Mouse (Mus musculus): Measurements from ENCODE around the gene Tmem132c. TPM values are rescaled to one million over a fixed set of nuclear protein-coding genes. Genes with fewer than 3 reads are reported as not detected.

Gene Tmem132c
- polyA plus RNA-seq, 1 experiment, result 0.20 TPM

DNA sequence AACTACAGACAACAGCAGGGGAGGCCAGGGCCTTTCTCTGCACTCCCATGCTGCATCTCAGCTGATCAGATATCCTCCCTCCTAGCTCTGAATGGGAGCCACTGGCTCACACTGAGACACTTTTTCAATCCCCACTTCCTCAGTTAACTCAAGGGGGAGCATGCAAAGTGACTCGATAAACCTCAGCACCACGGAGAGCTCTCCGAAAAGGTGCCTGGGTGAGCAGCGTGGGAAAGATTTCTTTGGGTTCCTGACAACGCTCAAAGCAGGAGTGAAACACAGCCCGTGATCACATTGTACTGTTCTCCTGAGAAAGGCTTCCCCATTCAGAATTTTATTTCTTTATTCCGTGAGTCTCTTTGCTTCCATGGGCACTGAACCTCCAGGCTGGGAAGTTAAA is 261.2 kb downstream of the Tmem132c start:
- Histone ChIP-seq H3K4me1 (ENCODE audit: control insufficient read depth, insufficient read depth, low read length) (no peaks in the 10 kb centered on the region), H3K36me3 (ENCODE audit: control insufficient read depth, insufficient read depth, low read length) (no peaks in the 10 kb centered on the region), H3K27ac (ENCODE audit: control insufficient read depth, insufficient read depth, low read depth, low read length) (no peak overlapping the region), H3K4me3 (ENCODE audit: control insufficient read depth, low read depth, low read length) (no peak overlapping the region), H3K27me3 (ENCODE audit: control insufficient read depth, insufficient read depth, low read length) (no peaks in the 10 kb centered on the region)
- no peak for TF ChIP-seq POLR2A (IDR thresholded peaks at IDR 0.05; ENCODE audit: control insufficient read depth, low read depth, low read length)
- TF ChIP-seq CTCF (IDR thresholded peaks at IDR 0.05; ENCODE audit: control insufficient read depth, insufficient read depth, insufficient replicate concordance, low read depth, low read length), result no peak

DNA sequence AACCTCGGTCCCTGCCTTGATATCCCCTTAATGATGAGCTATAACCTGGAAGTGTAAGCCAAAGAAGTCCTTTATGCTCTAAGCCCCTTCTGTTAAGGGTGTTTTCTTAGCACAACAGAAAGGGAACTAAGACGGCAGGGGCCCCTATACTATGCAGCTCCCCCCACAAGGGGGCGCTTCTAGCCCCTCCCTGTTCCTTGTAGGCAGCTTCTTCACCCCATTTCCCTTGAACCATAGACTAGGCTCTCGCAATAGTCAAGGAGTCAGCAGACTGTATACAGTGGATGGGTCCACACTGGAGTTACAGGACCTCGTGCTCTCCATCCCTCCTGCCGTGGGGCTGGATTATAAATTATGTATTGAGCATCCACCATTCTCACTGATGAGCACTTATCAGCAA is 264.1 kb downstream of the Tmem132c start:
- TF ChIP-seq POLR2A (IDR thresholded peaks at IDR 0.05; ENCODE audit: control insufficient read depth, low read depth, low read length) (no peak), CTCF (IDR thresholded peaks at IDR 0.05; ENCODE audit: control insufficient read depth, insufficient read depth, insufficient replicate concordance, low read depth, low read length) (peak; percentile 3; the same call in 1 of the 2 replicates)
- Histone ChIP-seq H3K4me3 (ENCODE audit: control insufficient read depth, low read depth, low read length) (no peak overlapping the region), H3K36me3 (ENCODE audit: control insufficient read depth, insufficient read depth, low read length) (no peaks in the 10 kb centered on the region), H3K4me1 (ENCODE audit: control insufficient read depth, insufficient read depth, low read length) (no peaks in the 10 kb centered on the region), H3K27me3 (ENCODE audit: control insufficient read depth, insufficient read depth, low read length) (no peaks in the 10 kb centered on the region), H3K27ac (ENCODE audit: control insufficient read depth, insufficient read depth, low read depth, low read length) (no peak overlapping the region)

DNA sequence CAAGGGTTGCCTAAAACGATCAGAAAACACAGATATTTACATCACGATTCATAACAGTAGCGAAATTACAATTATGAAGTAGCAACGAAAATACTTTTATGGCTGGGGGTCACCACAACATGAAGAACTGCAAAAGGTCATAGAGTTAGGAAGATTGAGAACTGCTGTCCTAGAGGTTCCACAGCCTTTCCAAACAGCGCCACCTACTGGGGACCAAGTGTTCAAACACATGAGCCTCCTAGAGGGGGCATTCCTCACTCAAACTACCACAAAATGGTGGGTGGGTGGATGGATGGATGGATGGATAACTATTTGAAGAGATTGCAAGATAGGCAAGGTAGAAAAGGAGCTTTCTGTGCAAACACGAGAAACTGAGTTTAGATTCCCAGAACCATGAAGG is 270.0 kb downstream of the Tmem132c start:
- no peak overlapping the region for H3K4me3 ChIP-seq (ENCODE audit: control insufficient read depth, low read depth, low read length)
- H3K4me1 ChIP-seq (ENCODE audit: control insufficient read depth, insufficient read depth, low read length), result no peaks in the 10 kb centered on the region
- no peak overlapping the region for H3K27ac ChIP-seq (ENCODE audit: control insufficient read depth, insufficient read depth, low read depth, low read length)
- TF ChIP-seq CTCF (IDR thresholded peaks at IDR 0.05; ENCODE audit: control insufficient read depth, insufficient read depth, insufficient replicate concordance, low read depth, low read length) (peak; percentile 51; the same call in 1 of the 2 replicates), POLR2A (IDR thresholded peaks at IDR 0.05; ENCODE audit: control insufficient read depth, low read depth, low read length) (no peak)
- no peaks in the 10 kb centered on the region for H3K36me3 ChIP-seq (ENCODE audit: control insufficient read depth, insufficient read depth, low read length)
- no peaks in the 10 kb centered on the region for H3K27me3 ChIP-seq (ENCODE audit: control insufficient read depth, insufficient read depth, low read length)

DNA sequence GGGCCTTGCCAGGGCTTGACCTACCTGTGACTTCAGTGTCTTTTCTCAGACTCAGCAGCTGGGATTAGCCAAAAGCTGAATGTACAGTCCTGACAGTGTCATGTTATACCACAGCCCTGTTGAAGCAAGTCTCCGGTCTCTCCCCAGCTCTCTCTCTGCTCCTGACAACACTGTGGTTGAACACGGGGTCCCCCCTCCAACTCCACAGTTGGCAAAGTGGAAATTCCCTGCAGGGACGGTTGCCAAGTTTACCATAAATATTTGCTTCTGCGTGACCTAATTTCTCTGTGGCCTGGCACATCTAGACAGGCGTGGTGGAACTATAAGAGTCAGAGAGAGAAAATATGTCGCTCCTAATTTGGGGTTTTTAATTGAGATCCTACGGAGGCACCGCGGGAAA is 274.4 kb downstream of the Tmem132c start:
- no peaks in the 10 kb centered on the region for H3K27me3 ChIP-seq (ENCODE audit: control insufficient read depth, insufficient read depth, low read length)
- no peak overlapping the region for H3K27ac ChIP-seq (ENCODE audit: control insufficient read depth, insufficient read depth, low read depth, low read length)
- no peak overlapping the region for H3K4me3 ChIP-seq (ENCODE audit: control insufficient read depth, low read depth, low read length)
- TF ChIP-seq CTCF (IDR thresholded peaks at IDR 0.05; ENCODE audit: control insufficient read depth, insufficient read depth, insufficient replicate concordance, low read depth, low read length) (no peak), POLR2A (IDR thresholded peaks at IDR 0.05; ENCODE audit: control insufficient read depth, low read depth, low read length) (no peak)
- H3K4me1 ChIP-seq (ENCODE audit: control insufficient read depth, insufficient read depth, low read length), result no peaks in the 10 kb centered on the region
- no peaks in the 10 kb centered on the region for H3K36me3 ChIP-seq (ENCODE audit: control insufficient read depth, insufficient read depth, low read length)

DNA sequence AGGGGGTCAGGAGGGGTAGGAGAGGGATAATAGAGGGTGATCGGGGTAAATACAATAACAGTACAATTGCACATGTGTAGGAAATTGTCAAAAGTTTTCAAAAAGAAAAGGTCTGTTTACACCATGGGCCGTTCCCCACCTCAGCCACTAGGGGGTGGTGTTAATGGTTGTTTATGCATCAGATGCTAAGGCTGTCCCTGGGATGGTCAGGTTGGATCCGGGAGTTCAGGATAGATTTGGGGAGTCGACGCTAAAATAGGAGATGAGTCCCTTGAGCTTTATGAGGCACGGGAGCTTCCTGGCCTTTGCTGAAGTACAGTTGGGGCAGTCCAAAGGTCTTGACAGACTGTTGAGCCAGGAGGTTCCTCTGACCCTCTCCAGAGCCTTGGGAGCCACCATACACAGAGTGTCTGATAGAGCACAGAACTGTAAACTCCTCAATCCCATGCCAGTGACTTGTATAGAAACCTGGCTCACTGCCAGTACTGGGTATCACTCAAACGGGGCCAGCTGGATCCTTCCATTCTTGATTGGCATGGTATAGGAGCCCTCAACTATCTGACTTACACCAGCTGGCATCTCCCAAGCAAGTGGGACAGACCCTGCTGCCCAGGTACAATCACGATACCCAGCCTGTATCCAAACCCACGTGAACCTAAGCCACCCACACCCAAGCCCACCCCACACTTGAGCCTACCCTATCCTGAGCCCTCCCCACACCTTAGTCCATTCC is 281.3 kb downstream of the Tmem132c start:
- Histone ChIP-seq H3K4me3 (ENCODE audit: control insufficient read depth, low read depth, low read length) (no peak overlapping the region), H3K27me3 (ENCODE audit: control insufficient read depth, insufficient read depth, low read length) (no peaks in the 10 kb centered on the region), H3K36me3 (ENCODE audit: control insufficient read depth, insufficient read depth, low read length) (no peaks in the 10 kb centered on the region), H3K27ac (ENCODE audit: control insufficient read depth, insufficient read depth, low read depth, low read length) (no peak overlapping the region), H3K4me1 (ENCODE audit: control insufficient read depth, insufficient read depth, low read length) (no peaks in the 10 kb centered on the region)
- no peak for TF ChIP-seq POLR2A (IDR thresholded peaks at IDR 0.05; ENCODE audit: control insufficient read depth, low read depth, low read length)
- TF ChIP-seq CTCF (IDR thresholded peaks at IDR 0.05; ENCODE audit: control insufficient read depth, insufficient read depth, insufficient replicate concordance, low read depth, low read length), result peak; percentile 38; the same call in 1 of the 2 replicates

DNA sequence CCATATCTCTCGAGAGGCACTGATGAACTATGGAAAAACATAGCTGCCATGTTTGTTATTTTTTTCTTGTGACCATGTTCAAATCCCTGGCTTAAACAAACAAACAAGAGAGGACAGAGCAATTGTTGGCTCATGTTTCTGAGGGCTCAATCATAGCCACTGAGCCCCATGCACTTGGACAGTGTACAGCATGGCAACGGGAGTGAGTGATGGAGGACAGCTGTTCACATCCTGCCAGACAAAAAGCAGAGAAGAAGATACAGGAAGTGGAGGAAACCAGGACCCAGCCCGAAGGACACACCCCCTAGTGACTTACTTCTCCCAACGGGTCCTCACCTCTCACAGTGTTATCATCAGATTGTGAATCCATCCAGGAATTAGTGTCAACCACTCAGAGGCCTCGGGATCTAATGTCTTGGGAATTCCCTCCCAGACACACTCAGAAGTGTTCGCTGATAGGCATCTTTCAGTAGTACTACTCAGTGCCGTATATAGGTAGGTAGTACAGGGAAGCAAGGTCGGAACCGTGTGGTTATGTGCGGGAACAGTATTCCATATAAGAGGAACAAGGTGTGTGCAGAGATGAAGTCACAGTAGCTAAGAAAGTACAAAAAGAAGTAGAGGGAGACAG is 285.9 kb downstream of the Tmem132c start:
- Histone ChIP-seq H3K4me1 (ENCODE audit: control insufficient read depth, insufficient read depth, low read length) (no peaks in the 10 kb centered on the region), H3K36me3 (ENCODE audit: control insufficient read depth, insufficient read depth, low read length) (no peaks in the 10 kb centered on the region), H3K27me3 (ENCODE audit: control insufficient read depth, insufficient read depth, low read length) (no peaks in the 10 kb centered on the region), H3K27ac (ENCODE audit: control insufficient read depth, insufficient read depth, low read depth, low read length) (no peak overlapping the region), H3K4me3 (ENCODE audit: control insufficient read depth, low read depth, low read length) (no peak overlapping the region)
- TF ChIP-seq POLR2A (IDR thresholded peaks at IDR 0.05; ENCODE audit: control insufficient read depth, low read depth, low read length) (no peak), CTCF (IDR thresholded peaks at IDR 0.05; ENCODE audit: control insufficient read depth, insufficient read depth, insufficient replicate concordance, low read depth, low read length) (no peak)

DNA sequence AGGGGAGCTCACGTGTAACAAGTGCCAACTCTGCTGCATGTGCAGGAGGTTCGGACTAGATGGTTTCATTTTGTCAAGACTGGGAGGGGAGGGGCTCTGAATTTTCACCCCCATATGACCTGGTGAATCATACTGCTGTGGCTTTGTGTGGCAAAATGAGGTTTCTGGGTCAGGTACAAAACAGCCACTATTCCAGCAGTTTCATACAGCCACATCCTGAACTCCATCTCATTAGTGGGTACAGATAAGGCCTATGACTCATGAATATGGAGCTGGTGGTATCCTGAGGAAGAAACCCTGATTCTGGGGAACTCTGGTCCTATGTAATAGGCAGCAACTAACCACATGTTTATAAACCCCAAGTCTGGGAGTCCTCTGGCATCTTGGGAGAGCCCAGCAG is 295.9 kb downstream of the Tmem132c start:
- H3K36me3 ChIP-seq (ENCODE audit: control insufficient read depth, insufficient read depth, low read length), result no peaks in the 10 kb centered on the region
- no peak overlapping the region for H3K4me3 ChIP-seq (ENCODE audit: control insufficient read depth, low read depth, low read length)
- H3K4me1 ChIP-seq (ENCODE audit: control insufficient read depth, insufficient read depth, low read length), result peaks cover 3% of the 10 kb centered on the region
- TF ChIP-seq CTCF (IDR thresholded peaks at IDR 0.05; ENCODE audit: control insufficient read depth, insufficient read depth, insufficient replicate concordance, low read depth, low read length) (no peak), POLR2A (IDR thresholded peaks at IDR 0.05; ENCODE audit: control insufficient read depth, low read depth, low read length) (no peak)
- no peaks in the 10 kb centered on the region for H3K27me3 ChIP-seq (ENCODE audit: control insufficient read depth, insufficient read depth, low read length)
- H3K27ac ChIP-seq (ENCODE audit: control insufficient read depth, insufficient read depth, low read depth, low read length), result no peak overlapping the region

Measured in testis, adult 2 months (tissue).